Mouse (Mus musculus): ENCODE measurements around the gene Pcdh15. TPM values are rescaled to one million over a fixed set of nuclear protein-coding genes. Genes with fewer than 3 reads are reported as not detected.

Gene Pcdh15
- polyA plus RNA-seq, 1 experiment, result 6.0 TPM

DNA sequence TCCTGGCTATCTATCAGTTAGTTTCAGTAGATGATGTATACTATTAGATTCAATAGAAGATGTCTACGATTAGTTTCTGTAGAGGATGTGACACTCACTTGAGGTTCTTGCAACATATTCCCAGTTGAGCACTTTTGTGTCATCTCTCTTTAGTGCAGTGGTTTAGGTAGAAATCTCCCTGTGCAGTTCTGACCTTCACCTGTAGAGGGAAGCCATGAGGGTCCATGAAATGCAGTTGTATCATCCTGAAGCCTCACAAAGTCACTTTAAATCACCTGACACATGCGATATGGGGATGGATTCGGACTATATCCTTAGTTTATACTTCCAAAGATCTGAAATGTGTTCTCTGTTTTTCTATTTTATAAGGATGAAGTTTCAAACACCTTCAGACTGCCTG, 822.4 kb downstream of the Pcdh15 start:
- TF ChIP-seq POLR2A (IDR thresholded peaks at IDR 0.05; ENCODE audit: borderline replicate concordance, insufficient read depth, low read length) (no peak), CTCF (IDR thresholded peaks at IDR 0.05; ENCODE audit: borderline replicate concordance, insufficient read depth, low read depth, low read length) (no peak; the same call in 1 of the 2 replicates)
- Histone ChIP-seq H3K27me3 (ENCODE audit: control insufficient read depth, insufficient read depth, low read length) (no peaks in the 10 kb centered on the region), H3K4me1 (ENCODE audit: control insufficient read depth, insufficient read depth, low read length) (no peaks in the 10 kb centered on the region), H3K4me3 (replicated peaks; ENCODE audit: insufficient read depth, low read depth, low read length) (no peak overlapping the region), H3K27ac (ENCODE audit: insufficient read depth, low read length) (no peak overlapping the region)
- DNase-seq, result no peak
- WGBS, result 65% methylated on average over 3 of the region's 3 CpGs

DNA sequence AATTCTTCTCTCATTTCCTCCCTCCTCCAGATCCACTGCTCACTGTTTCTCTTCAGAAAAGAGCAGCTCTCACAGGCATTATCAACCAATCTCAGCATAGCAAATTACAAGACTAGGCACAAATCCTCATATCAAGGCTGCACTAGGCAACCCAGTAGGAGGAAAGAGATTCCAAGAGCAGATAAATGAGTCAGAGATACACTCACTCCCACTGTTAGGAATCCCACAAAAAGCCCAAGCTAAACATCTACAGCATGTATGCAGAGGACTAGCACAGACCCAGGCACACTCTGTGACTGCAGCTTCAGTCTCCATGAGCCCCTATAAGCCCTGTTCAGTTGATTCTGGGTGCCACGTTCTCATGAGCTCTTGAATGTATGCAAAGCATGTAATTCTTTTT, 829.5 kb downstream of the Pcdh15 start:
- H3K27ac ChIP-seq (ENCODE audit: insufficient read depth, low read length), result no peak overlapping the region
- H3K27me3 ChIP-seq (ENCODE audit: control insufficient read depth, insufficient read depth, low read length), result no peaks in the 10 kb centered on the region
- no peak overlapping the region for H3K4me3 ChIP-seq (replicated peaks; ENCODE audit: insufficient read depth, low read depth, low read length)
- WGBS, result 70% methylated on average over 1 of the region's 1 CpGs
- TF ChIP-seq POLR2A (IDR thresholded peaks at IDR 0.05; ENCODE audit: borderline replicate concordance, insufficient read depth, low read length) (no peak), CTCF (IDR thresholded peaks at IDR 0.05; ENCODE audit: borderline replicate concordance, insufficient read depth, low read depth, low read length) (no peak)
- no peak for DNase-seq
- H3K4me1 ChIP-seq (ENCODE audit: control insufficient read depth, insufficient read depth, low read length), result no peaks in the 10 kb centered on the region

- no peak for DNase-seq
- TF ChIP-seq POLR2A (IDR thresholded peaks at IDR 0.05; ENCODE audit: borderline replicate concordance, insufficient read depth, low read length) (no peak), CTCF (IDR thresholded peaks at IDR 0.05; ENCODE audit: borderline replicate concordance, insufficient read depth, low read depth, low read length) (no peak)
- no peak overlapping the region for H3K4me3 ChIP-seq (replicated peaks; ENCODE audit: insufficient read depth, low read depth, low read length)
- H3K27me3 ChIP-seq (ENCODE audit: control insufficient read depth, insufficient read depth, low read length), result no peaks in the 10 kb centered on the region
- H3K4me1 ChIP-seq (ENCODE audit: control insufficient read depth, insufficient read depth, low read length), result no peaks in the 10 kb centered on the region
- WGBS, result 27% methylated on average over 5 of the region's 5 CpGs
- no peak overlapping the region for H3K27ac ChIP-seq (ENCODE audit: insufficient read depth, low read length)
Measured at GRCm38 (mm10) chr10:73929718-73930117, 830.6 kb downstream of the Pcdh15 start.

GRCm38 (mm10) chr10:73931185-73931584, 832.0 kb downstream of the Pcdh15 start:
- Histone ChIP-seq H3K27ac (ENCODE audit: insufficient read depth, low read length) (no peak overlapping the region), H3K4me3 (replicated peaks; ENCODE audit: insufficient read depth, low read depth, low read length) (no peak overlapping the region), H3K4me1 (ENCODE audit: control insufficient read depth, insufficient read depth, low read length) (no peaks in the 10 kb centered on the region), H3K27me3 (ENCODE audit: control insufficient read depth, insufficient read depth, low read length) (no peaks in the 10 kb centered on the region)
- TF ChIP-seq POLR2A (IDR thresholded peaks at IDR 0.05; ENCODE audit: borderline replicate concordance, insufficient read depth, low read length) (no peak), CTCF (IDR thresholded peaks at IDR 0.05; ENCODE audit: borderline replicate concordance, insufficient read depth, low read depth, low read length) (no peak)
- DNase-seq, result no peak

- WGBS, result 98% methylated on average over 4 of the region's 4 CpGs
- no peaks in the 10 kb centered on the region for H3K27me3 ChIP-seq (ENCODE audit: control insufficient read depth, insufficient read depth, low read length)
- no peak overlapping the region for H3K4me3 ChIP-seq (replicated peaks; ENCODE audit: insufficient read depth, low read depth, low read length)
- H3K27ac ChIP-seq (ENCODE audit: insufficient read depth, low read length), result no peak overlapping the region
- no peak for DNase-seq
- H3K4me1 ChIP-seq (ENCODE audit: control insufficient read depth, insufficient read depth, low read length), result no peaks in the 10 kb centered on the region
- TF ChIP-seq POLR2A (IDR thresholded peaks at IDR 0.05; ENCODE audit: borderline replicate concordance, insufficient read depth, low read length), result no peak
- no peak for TF ChIP-seq CTCF (IDR thresholded peaks at IDR 0.05; ENCODE audit: borderline replicate concordance, insufficient read depth, low read depth, low read length)
Measured at GRCm38 (mm10) chr10:73931996-73932679, 833.0 kb downstream of the Pcdh15 start.

DNA sequence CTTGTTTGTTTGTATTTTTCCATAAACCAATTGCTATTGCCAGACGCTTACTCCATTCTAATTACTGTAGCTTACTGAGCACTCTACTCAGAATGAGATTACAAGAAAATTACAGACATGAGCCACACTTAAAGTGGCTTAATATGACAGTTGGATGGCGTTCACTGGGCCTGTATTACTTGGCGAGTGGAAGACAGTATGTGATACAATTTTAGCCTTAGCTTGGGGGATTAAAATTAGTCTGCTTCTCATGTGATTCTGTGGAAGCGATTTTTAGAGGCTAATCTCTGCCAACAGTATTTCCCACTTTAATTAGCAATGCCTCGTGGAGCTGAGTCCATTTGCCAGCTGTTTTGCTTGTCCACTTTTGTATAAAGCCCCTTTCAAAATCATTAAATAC, 837.0 kb downstream of the Pcdh15 start:
- Histone ChIP-seq H3K4me1 (ENCODE audit: control insufficient read depth, insufficient read depth, low read length) (no peaks in the 10 kb centered on the region), H3K27ac (ENCODE audit: insufficient read depth, low read length) (no peak overlapping the region), H3K4me3 (replicated peaks; ENCODE audit: insufficient read depth, low read depth, low read length) (no peak overlapping the region), H3K27me3 (ENCODE audit: control insufficient read depth, insufficient read depth, low read length) (no peaks in the 10 kb centered on the region)
- WGBS, result 28% methylated on average over 5 of the region's 5 CpGs
- no peak for DNase-seq
- TF ChIP-seq POLR2A (IDR thresholded peaks at IDR 0.05; ENCODE audit: borderline replicate concordance, insufficient read depth, low read length), result no peak
- no peak for TF ChIP-seq CTCF (IDR thresholded peaks at IDR 0.05; ENCODE audit: borderline replicate concordance, insufficient read depth, low read depth, low read length)

DNA sequence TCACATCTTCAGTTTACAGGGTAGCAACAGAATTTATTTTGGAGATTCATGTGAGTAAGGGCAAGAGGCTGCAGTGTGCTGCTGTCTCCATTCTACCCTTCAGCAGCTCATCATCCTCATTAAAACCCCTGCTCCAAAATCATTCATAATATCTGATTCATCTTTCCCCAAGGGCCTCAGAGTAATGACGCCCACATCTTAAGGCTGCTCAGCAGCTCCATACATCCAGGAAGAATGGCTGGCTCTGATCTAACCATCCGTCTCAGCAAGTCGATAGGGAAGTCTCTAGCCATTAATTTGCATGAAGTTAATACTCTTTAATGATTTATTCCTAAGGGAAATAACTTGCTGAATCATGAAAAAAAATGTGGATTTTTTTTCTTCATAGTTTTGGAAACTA, 839.8 kb downstream of the Pcdh15 start:
- Histone ChIP-seq H3K27ac (ENCODE audit: insufficient read depth, low read length) (no peak overlapping the region), H3K4me3 (replicated peaks; ENCODE audit: insufficient read depth, low read depth, low read length) (no peak overlapping the region), H3K27me3 (ENCODE audit: control insufficient read depth, insufficient read depth, low read length) (no peaks in the 10 kb centered on the region), H3K4me1 (ENCODE audit: control insufficient read depth, insufficient read depth, low read length) (no peaks in the 10 kb centered on the region)
- WGBS, result 91% methylated on average over 3 of the region's 3 CpGs
- no peak for DNase-seq
- TF ChIP-seq CTCF (IDR thresholded peaks at IDR 0.05; ENCODE audit: borderline replicate concordance, insufficient read depth, low read depth, low read length) (no peak), POLR2A (IDR thresholded peaks at IDR 0.05; ENCODE audit: borderline replicate concordance, insufficient read depth, low read length) (no peak)

DNA sequence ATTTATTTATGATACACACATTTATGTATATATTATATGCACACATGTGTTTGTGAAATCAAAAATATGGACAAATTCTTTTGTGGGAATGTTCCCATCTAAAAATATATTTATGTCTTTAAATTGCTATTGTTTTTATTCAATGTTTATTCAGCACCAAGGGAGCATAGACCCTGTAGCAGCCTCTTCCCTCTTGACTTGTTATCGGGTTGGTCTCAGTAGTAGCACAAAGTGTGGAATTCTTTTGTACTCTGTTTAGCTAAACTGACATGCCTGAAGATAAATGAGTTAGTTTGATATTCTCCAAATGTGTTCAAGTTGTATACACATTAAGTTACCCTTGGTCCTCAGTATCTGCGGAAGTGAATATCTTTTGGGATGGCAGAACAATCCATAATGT, 848.7 kb downstream of the Pcdh15 start:
- WGBS, result 77% methylated on average over 2 of the region's 2 CpGs
- TF ChIP-seq POLR2A (IDR thresholded peaks at IDR 0.05; ENCODE audit: borderline replicate concordance, insufficient read depth, low read length) (no peak), CTCF (IDR thresholded peaks at IDR 0.05; ENCODE audit: borderline replicate concordance, insufficient read depth, low read depth, low read length) (no peak)
- Histone ChIP-seq H3K27me3 (ENCODE audit: control insufficient read depth, insufficient read depth, low read length) (no peaks in the 10 kb centered on the region), H3K4me3 (replicated peaks; ENCODE audit: insufficient read depth, low read depth, low read length) (no peak overlapping the region), H3K4me1 (ENCODE audit: control insufficient read depth, insufficient read depth, low read length) (no peaks in the 10 kb centered on the region), H3K27ac (ENCODE audit: insufficient read depth, low read length) (no peak overlapping the region)
- no peak for DNase-seq

Measured in cerebellum, adult 2 months (tissue).